Mouse (Mus musculus) heart, embryonic 12.5 days (tissue): ENCODE data around the gene Itga9. TPM values are rescaled to one million over a fixed set of nuclear protein-coding genes. Genes with fewer than 3 reads are reported as not detected.

Experiments used
- ATAC-seq: fragments of 200-750 bp; cut with Nextera tagmentation; 2 replicates; pipeline ENCODE4 v1.8.0; 2017; ENCODE audit warnings: moderate TSS enrichment, moderate library complexity; ENCODE audit not compliant: insufficient number of reproducible peaks, low FRiP score
- H3K27ac ChIP-seq: fragments of 300-500 bp; sonication (generic); 2 replicates; pipeline ENCODE4 v1.5.1; 2016; ENCODE audit warnings: mild to moderate bottlenecking, moderate library complexity; ENCODE audit not compliant: poor library complexity, severe bottlenecking
- H3K27me3 ChIP-seq: fragments of 300-500 bp; sonication (generic); replicated peaks from 2 replicates; pipeline ENCODE4 v1.6.1; 2016; ENCODE audit warnings: mild to moderate bottlenecking, moderate library complexity
- H3K36me3 ChIP-seq: fragments of 300-500 bp; sonication (generic); 2 replicates; pipeline ENCODE4 v1.6.1; 2016; ENCODE audit warnings: mild to moderate bottlenecking, moderate library complexity
- H3K4me1 ChIP-seq: fragments of 300-500 bp; sonication (generic); replicated peaks from 2 replicates; pipeline ENCODE4 v1.6.1; 2016; ENCODE audit warnings: mild to moderate bottlenecking
- H3K4me2 ChIP-seq: fragments of 300-500 bp; sonication (generic); 2 replicates; pipeline ENCODE4 v1.6.1; 2016; ENCODE audit warnings: mild to moderate bottlenecking, moderate library complexity
- H3K4me3 ChIP-seq: fragments of 300-500 bp; sonication (generic); 2 replicates; pipeline ENCODE4 v1.5.1; 2016; ENCODE audit warnings: mild to moderate bottlenecking
- H3K9ac ChIP-seq: fragments of 300-500 bp; sonication (generic); 2 replicates; pipeline ENCODE4 v1.6.1; 2016; ENCODE audit warnings: mild to moderate bottlenecking, moderate library complexity
- H3K9me3 ChIP-seq: fragments of 300-500 bp; sonication (generic); replicated peaks from 2 replicates; pipeline ENCODE4 v1.6.1; 2016; ENCODE audit warnings: mild to moderate bottlenecking, moderate library complexity
- WGBS: fragments of 180-500 bp; shearing (Covaris S2); methylation state at CpG from one replicate; pipeline ENCODE4 v1.1.7; 2016; 5-methylcytosine and 5-hydroxymethylcytosine counted together
- polyA plus RNA-seq: library from polyadenylated mRNA; unstranded; fragments of >200 nt; fragmentation: Nextera tagmentation; extraction: Ambion mirVana; gene quantifications from 2 replicates; pipeline ENCODE4 v1.2.1, GENCODE M21; 2016

Gene Itga9
- polyA plus RNA-seq, 1 experiment from 2014 or later: 21.0 TPM

- Histone ChIP-seq H3K9ac (peak overlapping the region; percentile 89), H3K27ac (peak overlapping the region; percentile 84), H3K36me3 (peaks cover 3% of the 10 kb centered on the region; the same call in 1 of the 2 replicates), H3K4me1 (peaks cover 28% of the 10 kb centered on the region), H3K4me2 (peak overlapping the region; percentile 98), H3K9me3 (no peaks in the 10 kb centered on the region), H3K4me3 (peak overlapping the region; percentile 82), H3K27me3 (no peaks in the 10 kb centered on the region)
- WGBS: 7% methylated on average over 66 of the region's 68 CpGs
- ATAC-seq: peak; percentile 22; the same call in 1 of the 2 replicates
Observed at GRCm38 (mm10) chr9:118926688-118927321, 320.3 kb downstream of the Itga9 start.

GRCm38 (mm10) chr9:118927501-118927900 is 321.0 kb downstream of the Itga9 start:
- peaks cover 28% of the 10 kb centered on the region for H3K4me1 ChIP-seq
- no peak for ATAC-seq
- H3K36me3 ChIP-seq: peaks cover 3% of the 10 kb centered on the region; the same call in 1 of the 2 replicates
- H3K9me3 ChIP-seq: no peaks in the 10 kb centered on the region
- peak overlapping the region; percentile 82 for H3K4me3 ChIP-seq
- WGBS: 33% methylated on average over 8 of the region's 8 CpGs
- H3K4me2 ChIP-seq: peak overlapping the region; percentile 98
- H3K27me3 ChIP-seq: no peaks in the 10 kb centered on the region
- no peak overlapping the region for H3K27ac ChIP-seq
- H3K9ac ChIP-seq: peak overlapping the region; percentile 89

- Histone ChIP-seq H3K27ac (no peak overlapping the region), H3K9ac (peak overlapping the region; percentile 89), H3K36me3 (peaks cover 3% of the 10 kb centered on the region; the same call in 1 of the 2 replicates), H3K9me3 (no peaks in the 10 kb centered on the region), H3K4me1 (peaks cover 28% of the 10 kb centered on the region), H3K27me3 (no peaks in the 10 kb centered on the region), H3K4me2 (peak overlapping the region; percentile 98), H3K4me3 (peak overlapping the region; percentile 82)
- no peak for ATAC-seq
- 41% methylated on average over 2 of the region's 2 CpGs for WGBS
Observed at GRCm38 (mm10) chr9:118928007-118928406, 321.5 kb downstream of the Itga9 start.

GRCm38 (mm10) chr9:118928656-118929055 is 322.2 kb downstream of the Itga9 start:
- no peak for ATAC-seq

GRCm38 (mm10) chr9:118930611-118931010 is 324.1 kb downstream of the Itga9 start:
- no peak for ATAC-seq
- no peak overlapping the region for H3K4me3 ChIP-seq
- no peak overlapping the region for H3K27ac ChIP-seq
- H3K27me3 ChIP-seq: no peaks in the 10 kb centered on the region
- H3K4me1 ChIP-seq: peaks cover 40% of the 10 kb centered on the region
- 70% methylated on average over 9 of the region's 9 CpGs for WGBS
- no peak overlapping the region for H3K4me2 ChIP-seq
- peaks cover 3% of the 10 kb centered on the region; the same call in 1 of the 2 replicates for H3K36me3 ChIP-seq
- no peak overlapping the region for H3K9ac ChIP-seq
- no peaks in the 10 kb centered on the region for H3K9me3 ChIP-seq

More at GRCm38 (mm10) chr9:118928656-118929055, 322.2 kb downstream of the Itga9 start:
- H3K9me3 ChIP-seq: no peaks in the 10 kb centered on the region
- H3K27me3 ChIP-seq: no peaks in the 10 kb centered on the region
- H3K27ac ChIP-seq: no peak overlapping the region
- H3K36me3 ChIP-seq: peaks cover 3% of the 10 kb centered on the region; the same call in 1 of the 2 replicates
- H3K4me3 ChIP-seq: no peak overlapping the region
- H3K4me1 ChIP-seq: peaks cover 31% of the 10 kb centered on the region
- 0 out of 2 replicates have a peak overlapping the region, but pooled peaks have one; percentile 11 for H3K9ac ChIP-seq
- 39% methylated on average over 7 of the region's 7 CpGs for WGBS
- H3K4me2 ChIP-seq: peak overlapping the region; percentile 98; the same call in 1 of the 2 replicates

GRCm38 (mm10) chr9:118933800-118934199 is 327.3 kb downstream of the Itga9 start:
- H3K9ac ChIP-seq: no peak overlapping the region
- H3K4me3 ChIP-seq: no peak overlapping the region
- peaks cover 40% of the 10 kb centered on the region for H3K4me1 ChIP-seq
- H3K27me3 ChIP-seq: no peaks in the 10 kb centered on the region
- no peak for ATAC-seq
- H3K9me3 ChIP-seq: no peaks in the 10 kb centered on the region
- peaks cover 3% of the 10 kb centered on the region; the same call in 1 of the 2 replicates for H3K36me3 ChIP-seq
- 74% methylated on average over 9 of the region's 9 CpGs for WGBS
- no peak overlapping the region for H3K27ac ChIP-seq
- no peak overlapping the region for H3K4me2 ChIP-seq

GRCm38 (mm10) chr9:118934319-118934718 is 327.8 kb downstream of the Itga9 start:
- Histone ChIP-seq H3K36me3 (peaks cover 3% of the 10 kb centered on the region; the same call in 1 of the 2 replicates), H3K27me3 (no peaks in the 10 kb centered on the region), H3K4me3 (no peak overlapping the region), H3K27ac (no peak overlapping the region), H3K9ac (no peak overlapping the region), H3K4me2 (no peak overlapping the region), H3K4me1 (peaks cover 42% of the 10 kb centered on the region), H3K9me3 (no peaks in the 10 kb centered on the region)
- ATAC-seq: no peak
- WGBS: 68% methylated on average over 12 of the region's 12 CpGs

- H3K9me3 ChIP-seq: no peaks in the 10 kb centered on the region
- whole genome bisulfite sequencing: 61% methylated on average over 13 of the region's 13 CpGs
Observed at GRCm38 (mm10) chr9:118935098-118935497, 328.6 kb downstream of the Itga9 start.

GRCm38 (mm10) chr9:118936071-118936470 is 329.6 kb downstream of the Itga9 start:
- no peaks in the 10 kb centered on the region for H3K27me3 ChIP-seq

More at GRCm38 (mm10) chr9:118935098-118935497, 328.6 kb downstream of the Itga9 start:
- H3K9ac ChIP-seq: no peak overlapping the region
- no peaks in the 10 kb centered on the region for H3K27me3 ChIP-seq
- no peak overlapping the region for H3K27ac ChIP-seq
- peaks cover 45% of the 10 kb centered on the region for H3K4me1 ChIP-seq
- no peak overlapping the region for H3K4me3 ChIP-seq
- H3K4me2 ChIP-seq: no peak overlapping the region
- ATAC-seq: no peak
- H3K36me3 ChIP-seq: peaks cover 1% of the 10 kb centered on the region; the same call in 1 of the 2 replicates

GRCm38 (mm10) chr9:118937515-118937914 is 331.0 kb downstream of the Itga9 start:
- no peak overlapping the region for H3K4me2 ChIP-seq
- WGBS: 26% methylated on average over 3 of the region's 3 CpGs
- H3K9ac ChIP-seq: no peak overlapping the region
- no peak overlapping the region for H3K27ac ChIP-seq
- no peaks in the 10 kb centered on the region for H3K36me3 ChIP-seq
- H3K27me3 ChIP-seq: no peaks in the 10 kb centered on the region
- H3K4me1 ChIP-seq: peaks cover 64% of the 10 kb centered on the region
- H3K4me3 ChIP-seq: no peak overlapping the region
- H3K9me3 ChIP-seq: no peaks in the 10 kb centered on the region
- peak; percentile 30; the same call in 1 of the 2 replicates for ATAC-seq

More at GRCm38 (mm10) chr9:118936071-118936470, 329.6 kb downstream of the Itga9 start:
- no peak overlapping the region for H3K4me3 ChIP-seq
- H3K4me2 ChIP-seq: no peak overlapping the region
- peaks cover 51% of the 10 kb centered on the region for H3K4me1 ChIP-seq
- no peaks in the 10 kb centered on the region for H3K36me3 ChIP-seq
- H3K9ac ChIP-seq: no peak overlapping the region
- ATAC-seq: no peak
- peak overlapping the region; percentile 37; the same call in 1 of the 2 replicates for H3K27ac ChIP-seq
- H3K9me3 ChIP-seq: no peaks in the 10 kb centered on the region
- WGBS: 67% methylated on average over 12 of the region's 12 CpGs

- H3K4me2 ChIP-seq: no peak overlapping the region
- 41% methylated on average over 13 of the region's 13 CpGs for WGBS
- no peaks in the 10 kb centered on the region for H3K27me3 ChIP-seq
- H3K9ac ChIP-seq: no peak overlapping the region
- H3K36me3 ChIP-seq: no peaks in the 10 kb centered on the region
- no peaks in the 10 kb centered on the region for H3K9me3 ChIP-seq
- no peak overlapping the region for H3K4me3 ChIP-seq
- no peak for ATAC-seq
- H3K27ac ChIP-seq: no peak overlapping the region
- peaks cover 67% of the 10 kb centered on the region for H3K4me1 ChIP-seq
Observed at GRCm38 (mm10) chr9:118939410-118939809, 332.9 kb downstream of the Itga9 start.
